Mouse (Mus musculus) G1E (cell line): Measurements from ENCODE around the gene Tbc1d25.

Source experiments
- CTCF ChIP-seq: IDR thresholded peaks from 2 replicates; pipeline ENCODE4 v1.5.1; 2012; ENCODE audit warnings: low read depth, low read length, inconsistent platforms, mixed read lengths
- GATA1 ChIP-seq: IDR thresholded peaks from 2 replicates; pipeline ENCODE4 v1.6.1; 2012; ENCODE audit warnings: borderline replicate concordance, low read length, inconsistent platforms, mixed read lengths
- GATA2 ChIP-seq: IDR thresholded peaks from 2 replicates; pipeline ENCODE4 v1.6.1; 2012; ENCODE audit warnings: low read depth, low read length, inconsistent platforms, borderline replicate concordance
- POLR2AphosphoS5 ChIP-seq: IDR thresholded peaks from 2 replicates; pipeline ENCODE4 v1.6.1; 2012; ENCODE audit warnings: low read depth, low read length, inconsistent platforms; ENCODE audit not compliant: insufficient replicate concordance
- TAL1 ChIP-seq: conservative IDR thresholded peaks from 2 replicates; pipeline ENCODE4 v1.6.1; 2012; ENCODE audit warnings: low read depth, low read length, inconsistent platforms, mixed read lengths

- TF ChIP-seq CTCF (no peak), POLR2AphosphoS5 (no peak), TAL1 (no peak), GATA1 (no peak), GATA2 (no peak)
These were observed 44.6 kb downstream of the Tbc1d25 start for GRCm38 (mm10) chrX:8131393-8131792.
